Mouse (Mus musculus) heart, embryonic 10.5 days (tissue): ENCODE measurements around the gene Nsrp1. TPM values are rescaled to one million over a fixed set of nuclear protein-coding genes. Genes with fewer than 3 reads are reported as not detected.
A peak's percentile ranks its signal among the peaks of the same experiment; 100 is the strongest.
"Not testable (repeated sequence)": the region's sequence is repeated elsewhere in the genome, so short reads cannot be mapped to it uniquely, and the experiment has no call there.

Source experiments
- DNase-seq: peaks from one replicate; pipeline ENCODE4 v3.0.0-alpha.2; 2017; ENCODE audit warnings: low spot score
- H3K27ac ChIP-seq: fragments of 300-500 bp; sonication (generic); 2 replicates; pipeline ENCODE4 v1.5.1; 2016; ENCODE audit warnings: mild to moderate bottlenecking
- H3K27me3 ChIP-seq: fragments of 300-500 bp; sonication (generic); 2 replicates; pipeline ENCODE4 v1.6.1; 2016; ENCODE audit warnings: mild to moderate bottlenecking; ENCODE audit not compliant: poor library complexity, insufficient read depth, severe bottlenecking
- H3K36me3 ChIP-seq: fragments of 300-500 bp; sonication (generic); 2 replicates; pipeline ENCODE4 v1.6.1; 2016; ENCODE audit warnings: mild to moderate bottlenecking, moderate library complexity
- H3K4me1 ChIP-seq: fragments of 300-500 bp; sonication (generic); 2 replicates; pipeline ENCODE4 v1.6.1; 2016; ENCODE audit warnings: mild to moderate bottlenecking
- H3K4me3 ChIP-seq: fragments of 300-500 bp; sonication (generic); 2 replicates; pipeline ENCODE4 v1.5.1; 2016; ENCODE audit warnings: mild to moderate bottlenecking, moderate library complexity
- H3K9me3 ChIP-seq: fragments of 300-500 bp; sonication (generic); 2 replicates; pipeline ENCODE4 v1.6.1; 2016; ENCODE audit warnings: mild to moderate bottlenecking, moderate library complexity
- WGBS: fragments of 180-500 bp; shearing (Covaris S2); methylation state at CpG from one replicate; pipeline ENCODE4 v1.1.7; 2016; 5-methylcytosine and 5-hydroxymethylcytosine counted together
- polyA plus RNA-seq: library from polyadenylated mRNA; unstranded; fragments of >200 nt; fragmentation: Nextera tagmentation; extraction: Ambion mirVana; gene quantifications from 2 replicates; pipeline ENCODE4 v1.2.1, GENCODE M21; 2016

The Nsrp1 gene
- polyA plus RNA-seq, 1 experiment from 2014 or later: 51.3 TPM

DNA sequence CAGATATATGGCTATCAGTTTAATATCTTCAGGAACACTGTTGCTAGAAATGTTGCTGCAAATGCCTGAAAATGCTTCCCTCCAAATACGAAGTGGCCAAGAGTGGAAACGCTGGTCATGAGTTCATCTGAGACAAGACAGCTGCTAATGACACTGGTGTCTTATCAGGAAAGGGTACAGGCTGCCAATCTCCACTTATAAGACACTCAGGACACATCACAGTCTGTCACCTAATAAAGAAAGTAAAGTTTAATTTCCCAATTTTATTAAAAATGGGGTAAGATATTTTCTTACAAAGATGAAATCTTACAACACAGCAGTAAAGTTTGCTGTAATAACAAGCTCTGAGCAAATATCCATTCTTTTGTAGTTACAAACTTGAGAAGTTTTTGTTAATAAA, 10.9 kb upstream of the Nsrp1 start:
- H3K4me1 ChIP-seq: no peaks in the 10 kb centered on the region
- H3K36me3 ChIP-seq: no peaks in the 10 kb centered on the region
- H3K4me3 ChIP-seq: no peak overlapping the region
- 0 out of 2 replicates have a peak, but pooled peaks cover under 1% of the 10 kb centered on the region for H3K27me3 ChIP-seq
- 36% methylated on average over 2 of the region's 2 CpGs for WGBS
- H3K9me3 ChIP-seq: no peaks in the 10 kb centered on the region
- DNase-seq: no peak
- H3K27ac ChIP-seq: no peak overlapping the region

DNA sequence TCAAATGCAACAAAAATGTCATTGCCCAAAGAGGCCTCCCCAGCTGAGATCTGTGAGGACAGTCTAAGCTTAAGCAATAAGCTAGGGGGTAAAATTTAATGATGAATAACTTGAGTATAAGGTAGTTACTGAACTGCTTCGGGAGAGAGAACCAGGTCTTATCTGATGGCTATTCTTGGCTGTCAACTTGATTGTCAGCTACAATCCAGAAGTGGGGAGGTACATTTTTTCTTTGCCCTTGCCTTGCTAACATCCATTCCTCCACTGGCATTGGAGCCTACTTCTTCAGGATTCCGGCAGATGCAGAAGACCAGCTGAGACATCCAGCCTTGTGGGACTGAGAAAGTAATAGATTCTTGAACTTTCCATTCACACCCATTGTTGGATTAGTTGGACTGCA, 8.8 kb upstream of the Nsrp1 start:
- Histone ChIP-seq H3K36me3 (no peaks in the 10 kb centered on the region), H3K27me3 (peaks cover 15% of the 10 kb centered on the region; the same call in 1 of the 2 replicates), H3K9me3 (no peaks in the 10 kb centered on the region), H3K27ac (no peak overlapping the region), H3K4me3 (no peak overlapping the region), H3K4me1 (no peaks in the 10 kb centered on the region)
- 59% methylated on average over 2 of the region's 2 CpGs for WGBS
- DNase-seq: no peak

DNA sequence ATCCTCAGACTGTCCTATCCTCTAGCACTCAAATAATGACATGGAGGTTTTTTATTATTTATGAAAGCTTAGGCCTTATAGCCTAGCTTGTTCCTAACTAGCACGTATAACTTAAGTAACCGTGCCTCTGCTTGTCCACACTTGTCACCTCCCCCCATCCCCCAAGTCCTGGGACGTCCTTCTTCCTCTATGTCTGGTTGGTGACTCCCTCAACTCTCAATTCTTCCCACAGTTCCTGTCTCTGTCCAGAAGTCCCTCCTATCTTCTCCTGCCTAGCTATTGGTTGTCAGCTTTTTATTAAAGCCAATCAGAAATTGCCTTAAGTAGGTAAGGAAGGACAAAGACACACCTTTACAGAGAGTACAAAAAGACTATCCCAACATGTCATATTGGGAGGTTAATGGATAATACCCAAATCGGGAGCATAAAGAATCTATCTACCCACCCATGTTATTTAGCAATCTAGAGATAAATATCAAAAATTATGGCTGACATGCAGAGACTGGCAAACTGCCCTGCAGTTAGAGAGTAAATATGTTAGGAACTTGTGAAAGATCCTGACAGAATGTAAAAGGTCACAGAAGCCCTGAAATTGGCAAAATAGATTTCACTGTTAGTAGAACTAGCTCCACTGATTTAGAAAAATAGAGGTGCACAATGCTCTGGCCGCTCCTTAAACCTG, 5.9 kb upstream of the Nsrp1 start:
- WGBS: 58% methylated on average over 5 of the region's 5 CpGs
- Histone ChIP-seq H3K9me3 (no peaks in the 10 kb centered on the region), H3K4me3 (no peak overlapping the region), H3K27ac (no peak overlapping the region), H3K4me1 (no peaks in the 10 kb centered on the region), H3K36me3 (no peaks in the 10 kb centered on the region), H3K27me3 (peaks cover 22% of the 10 kb centered on the region; the same call in 1 of the 2 replicates)
- DNase-seq: no peak

DNA sequence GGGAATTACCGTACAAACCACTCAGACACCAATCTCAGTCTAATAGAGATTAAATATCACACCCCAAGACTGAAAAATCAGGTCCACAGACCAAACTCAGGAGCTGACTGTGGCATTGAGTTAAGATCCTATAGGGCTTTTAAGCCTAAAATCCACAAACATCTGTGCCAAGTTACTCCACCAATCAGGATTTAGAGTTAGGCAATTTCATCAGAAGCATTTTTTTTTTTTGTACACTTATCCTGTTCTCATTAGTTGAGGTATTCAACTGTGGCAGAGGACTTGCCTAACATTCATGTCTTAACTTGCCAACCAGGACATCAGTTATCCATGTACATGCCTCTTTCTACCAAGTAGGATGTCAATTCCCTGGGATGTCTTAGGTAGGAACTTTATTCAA, 1.1 kb upstream of the Nsrp1 start:
- WGBS: 93% methylated on average over 1 of the region's 1 CpGs
- peaks cover 20% of the 10 kb centered on the region for H3K36me3 ChIP-seq
- no peak overlapping the region for H3K27ac ChIP-seq
- no peak overlapping the region for H3K4me3 ChIP-seq
- peaks cover 22% of the 10 kb centered on the region; the same call in 1 of the 2 replicates for H3K27me3 ChIP-seq
- no peaks in the 10 kb centered on the region for H3K9me3 ChIP-seq
- no peak for DNase-seq
- H3K4me1 ChIP-seq: 0 out of 2 replicates have a peak, but pooled peaks cover 3% of the 10 kb centered on the region

DNA sequence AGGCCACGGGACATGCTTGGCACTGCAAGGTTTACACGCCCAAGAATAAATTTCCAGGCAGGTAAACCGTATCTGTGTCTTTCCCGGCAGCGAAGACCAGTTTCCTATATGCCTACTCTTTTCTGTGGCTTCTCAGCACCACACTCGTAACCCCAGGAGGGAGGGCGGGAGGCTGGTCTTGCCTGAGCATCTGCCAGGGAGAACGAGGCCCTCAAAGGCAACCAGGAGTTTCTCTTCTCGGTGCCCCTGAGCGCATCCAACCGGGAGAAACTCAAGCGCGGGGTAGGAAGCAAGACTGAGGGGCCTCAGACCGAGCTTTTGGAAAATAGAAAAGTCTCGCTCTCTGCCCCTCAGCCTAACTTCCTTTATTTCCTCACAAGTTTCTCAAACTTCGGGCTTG, 443 bp downstream of the Nsrp1 start:
- no peak for DNase-seq
- H3K27ac ChIP-seq: peak overlapping the region; percentile 96
- H3K4me3 ChIP-seq: peak overlapping the region; percentile 91
- peaks cover 16% of the 10 kb centered on the region; the same call in 1 of the 2 replicates for H3K27me3 ChIP-seq
- no peaks in the 10 kb centered on the region for H3K9me3 ChIP-seq
- WGBS: 2% methylated on average over 16 of the region's 16 CpGs
- 0 out of 2 replicates have a peak, but pooled peaks cover 3% of the 10 kb centered on the region for H3K4me1 ChIP-seq
- H3K36me3 ChIP-seq: peaks cover 35% of the 10 kb centered on the region

DNA sequence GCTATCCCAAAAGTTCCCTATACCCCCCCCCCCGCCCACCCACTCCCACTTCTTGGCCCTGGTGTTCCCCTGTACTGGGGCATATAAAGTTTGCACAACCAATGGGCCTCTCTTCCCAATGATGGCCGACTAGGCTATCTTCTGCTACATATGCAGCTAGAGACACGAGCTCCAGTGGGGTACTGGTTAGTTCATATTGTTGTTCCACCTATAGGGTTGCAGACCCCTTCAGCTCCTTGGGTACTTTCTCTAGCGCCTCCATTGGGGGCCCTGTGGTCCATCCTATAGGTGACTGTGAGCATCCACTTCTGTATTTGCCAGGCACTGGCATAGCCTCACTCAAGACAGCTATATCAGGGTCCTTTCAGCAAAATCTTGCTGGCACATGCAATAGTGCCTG, 904 bp downstream of the Nsrp1 start:
- WGBS: 63% methylated on average over 4 of the region's 4 CpGs

DNA sequence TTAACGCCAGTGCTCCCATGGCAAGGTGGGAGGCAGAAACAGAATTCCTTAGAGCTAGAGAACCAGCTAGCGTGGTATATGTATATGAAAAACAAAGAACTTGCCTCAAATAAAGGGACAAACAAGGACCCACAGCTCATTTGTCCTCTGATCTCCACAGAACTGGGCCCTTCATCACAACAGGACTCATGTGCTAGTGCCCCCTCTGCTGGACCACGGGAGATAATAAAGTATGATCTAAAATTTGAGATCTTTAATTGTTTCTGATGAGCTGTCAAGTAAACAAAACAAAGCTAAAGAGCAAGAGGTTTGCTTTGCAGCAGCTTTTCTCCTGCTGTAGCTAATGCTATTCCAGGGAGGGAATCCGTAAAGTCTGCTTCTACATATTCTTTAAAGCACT, 7.5 kb downstream of the Nsrp1 start:
- no peak overlapping the region for H3K4me3 ChIP-seq
- H3K9me3 ChIP-seq: no peaks in the 10 kb centered on the region
- no peaks in the 10 kb centered on the region for H3K27me3 ChIP-seq
- H3K4me1 ChIP-seq: no peaks in the 10 kb centered on the region
- H3K27ac ChIP-seq: no peak overlapping the region
- peaks cover 52% of the 10 kb centered on the region for H3K36me3 ChIP-seq
- DNase-seq: no peak
- 78% methylated on average over 4 of the region's 4 CpGs for WGBS

More for the DNA sequence above, 904 bp downstream of the Nsrp1 start:
- Histone ChIP-seq H3K4me3 (peak overlapping the region; percentile 91), H3K27me3 (peaks cover 11% of the 10 kb centered on the region; the same call in 1 of the 2 replicates), H3K36me3 (peaks cover 38% of the 10 kb centered on the region), H3K27ac (peak overlapping the region; percentile 96)
- not testable (repeated sequence) for H3K9me3 ChIP-seq, H3K4me1 ChIP-seq, DNase-seq

DNA sequence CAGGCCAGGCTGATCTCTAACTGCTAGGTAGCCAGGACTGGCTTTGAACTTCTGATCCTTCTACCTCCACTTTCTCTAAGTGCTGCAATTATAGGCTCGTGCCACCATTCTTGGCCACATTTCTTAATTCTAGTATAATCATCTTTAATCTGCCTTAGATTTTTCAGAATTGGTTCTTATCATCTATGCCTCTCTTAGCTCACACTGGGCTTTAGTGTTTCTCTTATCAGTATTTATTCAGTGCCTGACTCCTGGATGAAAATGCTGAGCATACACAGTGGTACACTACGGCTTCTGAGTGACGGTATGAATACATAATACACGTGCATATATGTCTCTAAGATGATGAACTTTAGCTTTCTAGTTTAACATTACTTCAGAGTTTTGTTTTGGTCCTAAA, 9.4 kb downstream of the Nsrp1 start:
- H3K4me3 ChIP-seq: no peak overlapping the region
- H3K9me3 ChIP-seq: no peaks in the 10 kb centered on the region
- H3K36me3 ChIP-seq: peaks cover 35% of the 10 kb centered on the region
- DNase-seq: no peak
- H3K4me1 ChIP-seq: no peaks in the 10 kb centered on the region
- H3K27me3 ChIP-seq: no peaks in the 10 kb centered on the region
- no peak overlapping the region for H3K27ac ChIP-seq
- 78% methylated on average over 4 of the region's 4 CpGs for WGBS

DNA sequence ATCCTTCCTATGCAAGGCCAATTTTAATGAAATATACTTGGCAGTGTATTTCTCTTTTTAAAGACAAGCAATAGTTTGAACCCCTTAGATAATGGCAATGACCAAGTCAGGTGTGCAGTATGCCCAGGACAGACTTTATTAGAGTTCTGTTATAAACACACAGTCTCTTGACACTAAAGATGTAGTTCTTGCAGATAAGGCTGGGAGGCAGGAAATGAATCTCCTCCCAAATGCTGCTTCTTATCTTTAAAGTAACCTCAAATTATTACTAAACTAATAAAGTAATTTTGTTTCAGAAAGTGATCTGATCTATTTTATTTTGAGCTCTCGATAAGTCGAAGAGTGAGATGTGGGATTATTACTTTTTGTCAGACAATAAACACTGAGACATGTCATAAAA, 14.8 kb downstream of the Nsrp1 start:
- 93% methylated on average over 2 of the region's 2 CpGs for WGBS
- no peaks in the 10 kb centered on the region for H3K9me3 ChIP-seq
- no peak overlapping the region for H3K4me3 ChIP-seq

DNA sequence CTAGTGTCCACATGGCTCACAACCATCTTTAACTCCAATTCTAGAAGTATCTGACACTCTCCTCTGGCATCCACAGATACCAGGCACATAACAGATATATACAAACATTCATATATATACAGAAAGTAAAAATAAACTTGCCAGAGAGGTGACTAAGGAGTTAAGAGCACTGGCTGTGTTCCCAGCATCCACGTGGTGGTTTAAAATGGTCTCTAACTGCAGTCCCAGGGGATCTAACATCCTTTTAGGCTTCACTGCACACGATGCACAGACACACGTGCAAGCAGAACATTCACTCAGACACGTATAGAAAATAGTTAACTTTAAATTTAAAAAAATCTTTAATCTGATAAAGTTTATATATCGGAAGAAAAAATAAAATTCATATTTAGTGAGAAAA, 16.3 kb downstream of the Nsrp1 start:
- DNase-seq: no peak
- 76% methylated on average over 5 of the region's 5 CpGs for WGBS
- no peaks in the 10 kb centered on the region for H3K4me1 ChIP-seq
- no peak overlapping the region for H3K4me3 ChIP-seq
- peaks cover 5% of the 10 kb centered on the region; the same call in 1 of the 2 replicates for H3K36me3 ChIP-seq
- H3K27me3 ChIP-seq: no peaks in the 10 kb centered on the region
- H3K27ac ChIP-seq: no peak overlapping the region
- H3K9me3 ChIP-seq: no peaks in the 10 kb centered on the region

More for the DNA sequence above, 14.8 kb downstream of the Nsrp1 start:
- DNase-seq: no peak
- H3K4me1 ChIP-seq: no peaks in the 10 kb centered on the region
- H3K27me3 ChIP-seq: no peaks in the 10 kb centered on the region
- peaks cover 9% of the 10 kb centered on the region; the same call in 1 of the 2 replicates for H3K36me3 ChIP-seq
- no peak overlapping the region for H3K27ac ChIP-seq

DNA sequence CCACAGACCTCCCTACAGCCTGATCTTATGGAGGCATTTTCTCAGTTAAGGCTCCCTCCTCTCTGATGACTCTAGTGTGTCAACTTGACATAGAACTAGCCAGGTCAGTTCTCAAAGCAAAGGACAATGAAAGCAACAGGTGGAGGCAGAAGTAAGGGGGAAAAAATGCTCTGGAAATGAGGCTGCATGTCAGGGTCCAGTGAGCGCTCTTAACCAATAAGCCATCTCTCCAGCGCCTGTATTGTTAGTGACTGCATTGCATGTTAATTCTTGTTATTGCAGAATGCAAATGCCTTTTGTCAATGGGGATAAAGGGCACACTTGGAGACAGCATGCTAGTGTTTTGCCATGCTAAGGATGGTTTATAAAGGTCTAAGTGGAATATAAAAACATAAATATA, 35.4 kb downstream of the Nsrp1 start:
- Histone ChIP-seq H3K27ac (no peak overlapping the region), H3K9me3 (no peaks in the 10 kb centered on the region), H3K27me3 (no peaks in the 10 kb centered on the region), H3K4me3 (no peak overlapping the region), H3K4me1 (peaks cover 10% of the 10 kb centered on the region; the same call in 1 of the 2 replicates), H3K36me3 (peaks cover 30% of the 10 kb centered on the region)
- no peak for DNase-seq
- 86% methylated on average over 2 of the region's 2 CpGs for WGBS

DNA sequence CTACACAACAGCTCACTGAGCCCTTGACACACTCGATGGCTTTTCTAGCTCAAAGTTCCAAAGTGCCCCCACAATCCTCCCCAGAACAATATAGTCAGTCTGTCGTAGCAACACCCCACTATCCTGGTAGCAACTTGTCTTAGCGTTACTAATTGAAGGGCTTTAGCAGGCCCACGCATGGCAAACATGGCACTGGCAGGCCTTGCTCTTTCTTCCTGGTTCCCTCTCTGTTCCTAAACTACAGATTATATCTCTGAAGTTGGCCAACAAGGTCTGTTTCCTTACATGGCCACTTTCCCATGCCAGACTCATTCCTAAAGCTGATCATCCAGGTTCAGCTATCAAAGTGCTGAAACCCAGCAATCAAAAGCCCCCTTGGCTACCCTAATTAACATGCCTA, 36.3 kb downstream of the Nsrp1 start:
- Histone ChIP-seq H3K9me3 (no peaks in the 10 kb centered on the region), H3K36me3 (peaks cover 22% of the 10 kb centered on the region), H3K4me1 (peaks cover 10% of the 10 kb centered on the region; the same call in 1 of the 2 replicates), H3K27ac (no peak overlapping the region), H3K27me3 (no peaks in the 10 kb centered on the region), H3K4me3 (no peak overlapping the region)
- WGBS: 90% methylated on average over 4 of the region's 4 CpGs
- DNase-seq: no peak

DNA sequence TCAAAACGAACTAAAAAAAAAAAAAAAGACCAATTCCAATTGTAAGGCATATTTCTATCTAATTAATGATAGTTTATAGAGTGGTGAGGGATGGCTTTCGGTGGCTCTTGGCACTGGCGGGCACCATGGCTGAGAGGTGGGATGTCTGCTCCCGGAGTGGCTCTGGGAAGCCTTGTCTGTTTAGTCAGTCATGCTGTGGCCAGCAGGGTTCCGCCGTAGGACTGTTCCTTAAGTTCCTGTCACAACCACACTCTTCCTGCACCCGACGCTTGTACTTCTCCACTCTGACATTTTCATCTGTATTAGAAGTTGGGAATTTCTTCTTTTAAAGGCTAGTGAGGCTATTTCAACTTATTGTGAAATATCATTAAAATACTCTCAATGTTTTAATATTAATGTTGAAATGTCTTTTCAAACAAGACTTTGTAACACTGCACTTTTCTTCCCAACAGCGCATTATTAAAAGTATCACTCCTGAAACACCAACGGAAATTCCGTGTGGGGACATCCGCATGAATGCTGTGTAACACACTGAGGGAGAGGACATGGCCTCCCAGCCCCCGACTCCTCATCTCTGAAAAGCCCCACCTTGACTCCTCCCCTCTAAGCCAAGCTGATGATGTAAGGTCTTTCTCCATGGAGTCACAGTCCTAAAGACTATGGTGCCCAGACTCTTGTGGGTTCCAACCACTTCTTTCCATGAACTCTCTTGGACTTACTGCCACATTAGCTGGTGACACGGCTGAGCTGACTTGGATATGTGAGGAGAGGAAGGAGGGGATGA, 46.9 kb downstream of the Nsrp1 start:
- Histone ChIP-seq H3K27me3 (no peaks in the 10 kb centered on the region), H3K27ac (no peak overlapping the region), H3K36me3 (no peaks in the 10 kb centered on the region), H3K4me3 (no peak overlapping the region), H3K9me3 (no peaks in the 10 kb centered on the region), H3K4me1 (no peaks in the 10 kb centered on the region)
- WGBS: 67% methylated on average over 14 of the region's 14 CpGs
- DNase-seq: no peak
